In genomic region chr16:81330539-81330938, GRCm38 (mm10) we compare ENCODE assay signal across 8 mouse cellular contexts.
A peak's percentile ranks its signal among the peaks of the same experiment; 100 is the strongest.
DNase-seq lines count a peak whose midpoint lies in the region; ATAC-seq lines count a peak whose summit lies in the region.
"Had no signal": no experiment of that assay in that cellular context is flagged by ENCODE, and none has a peak within 500 bp of the region (broad histone marks: within the 10 kb centered on the region; RNA-seq: fewer than 3 reads in every experiment).

No protein-coding gene starts in this region.

- no peak for ATAC-seq in liver, embryonic 11.5 days (replicated peaks; ENCODE audit: low FRiP score)
- no peak for ATAC-seq in hindbrain, embryonic 14.5 days (ENCODE audit: low FRiP score)

- no peak overlapping the region for H3K4me2 ChIP-seq in liver, embryonic 11.5 days
- no peak overlapping the region for H3K4me2 ChIP-seq in hindbrain, embryonic 14.5 days (replicated peaks)
- H3K4me2 ChIP-seq: embryonic facial prominence, embryonic 12.5 days had no signal

- no peaks in the 10 kb centered on the region for H3K27me3 ChIP-seq in liver, embryonic 11.5 days (replicated peaks; ENCODE audit: control insufficient read depth, insufficient read depth, low read length)
- no peaks in the 10 kb centered on the region for H3K27me3 ChIP-seq in hindbrain, embryonic 14.5 days (ENCODE audit: control insufficient read depth, insufficient read depth, low read length)
- H3K27me3 ChIP-seq: embryonic facial prominence, embryonic 12.5 days had no signal

- H3K4me3 ChIP-seq in liver, embryonic 11.5 days (ENCODE audit: low read depth, low read length): no peak overlapping the region
- H3K4me3 ChIP-seq in hindbrain, embryonic 14.5 days (replicated peaks; ENCODE audit: low read length): no peak overlapping the region
- H3K4me3 ChIP-seq: embryonic facial prominence, embryonic 12.5 days had no signal

- no peaks in the 10 kb centered on the region for H3K4me1 ChIP-seq in liver, embryonic 11.5 days (replicated peaks; ENCODE audit: control insufficient read depth, insufficient read depth, low read length)
- no peaks in the 10 kb centered on the region for H3K4me1 ChIP-seq in hindbrain, embryonic 14.5 days (replicated peaks; ENCODE audit: control insufficient read depth, insufficient read depth, low read length)
- H3K4me1 ChIP-seq: embryonic facial prominence, embryonic 12.5 days had no signal

- no peak overlapping the region for H3K9ac ChIP-seq in liver, embryonic 11.5 days (ENCODE audit: low read depth, low read length)
- no peak overlapping the region for H3K9ac ChIP-seq in hindbrain, embryonic 14.5 days
- H3K9ac ChIP-seq: embryonic facial prominence, embryonic 12.5 days had no signal

- H3K9me3 ChIP-seq in liver, embryonic 11.5 days (ENCODE audit: control insufficient read depth, low read length): no peaks in the 10 kb centered on the region
- no peaks in the 10 kb centered on the region for H3K9me3 ChIP-seq in hindbrain, embryonic 14.5 days (ENCODE audit: control insufficient read depth, low read length)
- H3K9me3 ChIP-seq: embryonic facial prominence, embryonic 12.5 days had no signal

- intact Hi-C loops in left cerebral cortex, postnatal 4 days (cut with DNase I): no loop called here

- DNase-seq in liver (peak; percentile 29), R1 (ENCODE audit: low read depth, low spot score) (peak; percentile 27)
- no peak for DNase-seq in liver, embryonic 11.5 days (ENCODE audit: low spot score)
- peak; percentile 29 to 48 for DNase-seq in cerebellum, postnatal 4 days (ENCODE audit: low spot score in 2 of 2)
- peak; percentile 75 for DNase-seq in hindbrain, embryonic 14.5 days (ENCODE audit: low spot score)
- peak; percentile 56 for DNase-seq in left cerebral cortex, postnatal 4 days
- peak; percentile 48 for DNase-seq in right cerebral cortex, adult 18-20 months

- H3K36me3 ChIP-seq in liver, embryonic 11.5 days (ENCODE audit: control insufficient read depth, insufficient read depth, low read length): no peaks in the 10 kb centered on the region
- no peaks in the 10 kb centered on the region for H3K36me3 ChIP-seq in hindbrain, embryonic 14.5 days (replicated peaks; ENCODE audit: control insufficient read depth, insufficient read depth)
- H3K36me3 ChIP-seq: embryonic facial prominence, embryonic 12.5 days had no signal

- no peak overlapping the region for H3K27ac ChIP-seq in liver, embryonic 11.5 days (ENCODE audit: low read depth, low read length)
- no peak overlapping the region for H3K27ac ChIP-seq in hindbrain, embryonic 14.5 days
- H3K27ac ChIP-seq: embryonic facial prominence, embryonic 12.5 days had no signal

- WGBS in liver, embryonic 11.5 days: 16% methylated on average over 2 of the region's 2 CpGs
- WGBS in hindbrain, embryonic 14.5 days: 24% methylated on average over 2 of the region's 2 CpGs
